Mouse (Mus musculus) kidney, adult 9 months (tissue): ENCODE measurements around the gene Hivep2.

Source experiments
- DNase-seq: peaks from one replicate; pipeline ENCODE4 v3.0.0; 2022

The Hivep2 gene

DNA sequence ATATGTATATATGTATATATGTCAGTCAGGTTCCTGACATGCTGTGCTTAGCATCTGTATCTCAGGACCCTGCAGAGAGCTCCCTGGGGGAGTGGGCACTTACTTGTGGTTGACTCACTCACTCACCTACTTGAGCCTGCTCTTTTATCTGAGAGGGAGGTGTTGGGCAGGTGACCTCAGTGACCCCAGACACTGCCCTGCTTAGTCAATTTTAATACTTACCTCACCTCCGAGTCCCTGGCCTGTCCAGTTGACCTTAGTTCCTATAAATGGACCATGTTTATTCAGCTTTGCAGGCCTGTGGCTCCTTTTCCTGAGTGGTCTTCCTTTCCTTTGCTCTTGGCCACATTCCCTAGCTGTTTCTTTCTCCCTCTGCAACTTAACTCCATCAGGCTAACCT lies 61.9 kb downstream of the Hivep2 start:
- no peak for DNase-seq

DNA sequence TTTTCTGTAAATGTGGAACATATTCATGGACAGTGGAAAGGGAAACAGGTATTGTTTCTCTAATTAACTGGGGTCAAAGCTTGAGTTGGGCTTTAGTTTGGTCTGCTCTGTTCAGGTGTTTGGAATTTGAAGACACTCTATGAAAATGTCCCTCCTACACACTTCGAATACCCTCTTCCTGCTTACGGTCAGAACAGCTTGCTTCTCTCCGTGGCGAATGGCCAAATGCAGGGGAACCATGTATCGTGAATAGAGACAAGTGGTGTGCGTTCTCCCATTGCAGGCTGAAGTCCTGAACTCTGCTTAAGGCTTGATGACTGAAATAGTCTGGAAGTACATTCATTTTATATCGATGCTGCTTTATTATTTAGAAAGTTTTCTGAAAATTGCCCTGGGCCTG lies 63.1 kb downstream of the Hivep2 start:
- DNase-seq = no peak

DNA sequence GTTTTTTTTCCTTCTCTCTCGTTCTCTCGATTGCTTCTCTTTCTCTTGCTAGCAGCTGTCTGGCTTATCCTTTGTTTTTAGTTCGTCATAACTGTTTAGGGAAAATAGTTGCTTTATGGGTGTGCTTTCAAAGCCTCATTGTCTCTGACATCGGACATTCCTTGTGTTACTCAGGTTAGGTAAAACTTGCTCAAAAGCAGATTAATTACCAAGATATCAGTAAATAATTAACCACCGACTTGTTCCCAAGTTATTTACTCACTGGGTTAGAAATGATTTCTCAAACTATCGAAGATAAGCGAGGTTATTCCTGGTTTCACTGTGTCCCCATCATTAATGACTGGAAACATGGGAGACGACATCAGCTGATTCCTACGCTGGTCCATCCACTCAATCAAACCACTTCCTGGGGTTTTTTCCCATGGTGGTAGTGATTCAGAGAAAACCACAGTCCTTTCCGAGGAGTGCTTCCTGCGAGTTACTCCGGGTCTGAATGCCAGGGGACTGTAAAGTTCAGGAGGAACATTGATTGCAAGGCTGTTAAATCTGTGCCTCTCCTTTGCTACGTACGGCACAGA lies 64.7 kb downstream of the Hivep2 start:
- DNase-seq = peak; percentile 45

DNA sequence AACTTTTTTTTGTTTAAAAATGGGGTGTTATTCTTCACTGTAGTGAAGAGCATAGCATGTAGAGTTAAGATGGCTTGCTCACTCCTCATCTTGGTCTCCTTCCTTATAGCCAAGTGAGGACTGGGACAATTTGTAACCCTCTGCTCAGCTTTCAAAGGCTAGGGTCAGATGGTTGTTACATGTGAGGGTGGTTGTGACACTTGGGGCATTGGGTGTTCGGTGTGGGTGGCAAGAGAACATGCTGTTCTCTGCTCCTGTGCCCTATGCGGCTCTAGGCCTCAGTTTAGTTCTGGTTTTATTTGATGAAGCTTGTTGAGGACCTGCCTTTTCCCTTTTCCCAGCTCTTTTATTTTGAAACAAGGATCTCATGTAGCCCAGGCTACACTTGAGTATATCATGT lies 66.7 kb downstream of the Hivep2 start:
- no peak for DNase-seq

DNA sequence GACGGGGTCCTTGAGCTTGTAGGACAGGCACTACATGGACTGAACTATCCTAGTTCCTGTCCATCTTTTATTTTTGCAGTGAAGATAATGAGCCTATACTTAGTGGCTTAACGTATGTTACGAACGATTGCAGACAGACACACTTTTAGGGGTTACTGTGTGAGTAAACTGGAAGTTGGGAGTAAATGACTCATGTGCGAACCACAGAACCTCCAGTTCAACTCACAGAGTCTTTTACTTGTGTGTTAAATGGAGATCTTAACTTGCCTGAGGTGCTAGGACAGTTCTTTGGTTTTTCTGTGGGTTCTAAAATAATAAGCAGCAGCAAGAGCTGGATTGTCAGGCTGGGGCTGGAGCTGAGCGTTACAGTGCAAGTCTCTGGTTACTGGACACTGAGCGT lies 68.2 kb downstream of the Hivep2 start:
- no peak for DNase-seq

DNA sequence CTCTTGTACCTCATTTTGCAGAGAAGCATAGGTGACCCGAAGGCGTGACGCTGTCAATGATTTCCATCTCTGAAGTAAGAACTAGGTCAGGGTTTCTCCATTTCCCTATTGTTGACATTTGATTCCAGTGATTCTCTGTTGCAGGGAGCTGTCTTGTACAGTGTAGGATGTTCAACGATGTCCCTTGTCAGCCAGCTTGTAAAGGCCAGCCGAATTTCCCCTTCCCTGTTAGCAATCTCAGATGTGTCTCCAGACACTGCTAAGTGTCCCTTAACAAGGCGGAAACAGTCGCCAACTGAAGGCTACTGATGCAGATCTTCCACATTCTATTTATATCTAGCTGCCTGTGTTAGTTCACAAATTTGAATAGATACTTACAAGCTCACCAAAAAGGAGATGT lies 68.9 kb downstream of the Hivep2 start:
- DNase-seq = peak; percentile 41

DNA sequence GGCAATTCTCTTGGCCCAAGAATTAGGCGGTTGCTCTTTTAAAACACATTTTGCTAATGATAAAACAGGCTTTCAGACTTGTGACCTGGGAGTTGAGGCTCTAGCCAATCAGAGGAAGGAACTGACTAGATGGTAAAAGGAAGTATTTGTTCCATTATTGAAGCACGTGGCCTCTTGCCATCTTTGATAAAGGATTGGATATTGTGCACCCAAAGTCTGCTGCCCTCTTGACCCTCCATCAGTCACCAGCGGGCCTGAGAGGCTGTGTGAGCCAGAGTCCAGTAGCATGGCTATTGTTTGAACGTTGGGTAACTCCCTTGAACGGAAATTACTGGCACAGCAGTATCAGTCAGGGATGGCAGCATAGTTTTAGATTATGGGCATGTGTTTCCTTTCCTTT lies 69.7 kb downstream of the Hivep2 start:
- DNase-seq = peak; percentile 25

DNA sequence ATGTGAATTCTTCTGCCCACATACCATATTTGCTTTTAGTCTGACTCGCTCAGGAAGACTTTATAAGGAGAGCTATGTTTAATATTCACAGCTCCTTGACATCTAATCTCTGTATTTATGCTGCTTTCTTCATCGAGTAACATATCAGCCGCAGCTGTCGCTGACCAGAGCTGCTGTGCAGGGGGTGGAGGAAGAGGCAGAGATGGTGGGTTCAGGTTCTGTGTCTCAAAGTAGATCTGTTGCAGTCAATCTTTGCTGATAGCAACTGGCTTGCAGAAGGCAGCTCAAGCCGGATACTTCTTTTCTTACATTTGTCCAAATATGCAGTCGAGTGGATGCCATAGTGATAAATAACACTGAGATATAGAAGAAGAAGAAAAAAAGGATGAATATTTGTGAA lies 70.6 kb downstream of the Hivep2 start:
- no peak for DNase-seq

DNA sequence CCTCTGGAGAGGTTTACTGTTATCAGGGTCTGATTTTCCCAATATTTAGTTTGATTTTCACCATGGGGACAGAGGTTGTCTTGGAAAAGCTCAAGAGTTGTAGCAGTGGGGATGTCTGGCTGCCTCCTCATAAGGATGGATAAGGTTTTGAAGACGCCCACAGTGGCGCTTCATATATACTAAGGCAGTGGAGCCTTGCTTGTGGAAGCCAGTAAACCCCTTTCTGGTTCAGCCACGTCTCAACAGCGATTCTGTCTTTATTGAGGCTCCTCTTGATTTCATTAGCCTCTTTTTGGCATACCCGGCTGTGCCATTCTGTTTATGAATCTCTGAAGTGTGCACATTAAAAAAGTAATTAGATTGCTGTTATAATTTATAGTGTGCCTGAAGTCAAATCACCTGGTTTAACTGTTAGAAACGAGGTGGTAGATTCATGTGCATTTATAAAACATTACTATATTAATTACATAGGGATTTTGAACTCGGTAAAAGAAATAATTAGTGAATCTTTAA lies 72.2 kb downstream of the Hivep2 start:
- DNase-seq = no peak

DNA sequence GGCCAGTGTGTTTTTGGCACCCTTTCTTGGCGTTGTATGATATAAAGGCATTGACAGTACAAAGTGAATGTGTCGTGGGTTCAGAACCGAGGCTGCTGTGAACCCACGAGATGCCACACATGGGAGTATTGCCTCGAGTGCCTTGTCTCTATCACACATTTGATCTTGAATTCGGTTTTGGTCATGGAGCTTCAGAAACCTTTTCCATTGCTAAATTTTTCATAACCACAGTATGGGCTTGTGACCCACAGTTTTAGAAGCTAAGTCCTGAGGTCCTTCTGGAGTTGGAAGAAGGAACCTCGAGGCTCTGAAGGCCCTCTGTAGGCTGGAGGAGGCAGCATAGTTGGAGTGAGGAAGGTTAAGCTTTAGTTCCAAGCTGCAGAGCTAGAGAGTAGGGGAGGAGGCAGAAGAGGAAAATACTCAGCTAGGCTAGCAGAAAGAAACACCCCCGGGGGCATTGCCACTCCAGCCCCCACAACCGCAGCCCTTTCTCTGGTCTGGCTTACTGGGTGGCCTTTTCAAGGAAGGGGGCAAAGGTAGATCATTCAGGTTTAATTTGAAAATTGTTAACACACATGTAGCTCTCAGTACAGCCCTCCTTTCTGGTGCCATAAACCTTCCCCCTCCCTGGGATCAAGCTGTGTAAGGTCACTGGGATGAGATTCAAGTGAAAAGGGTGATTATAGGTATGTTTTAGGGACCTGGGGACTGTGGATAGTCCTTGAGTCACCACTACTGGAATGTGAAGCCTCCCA lies 75.0 kb downstream of the Hivep2 start:
- no peak for DNase-seq

DNA sequence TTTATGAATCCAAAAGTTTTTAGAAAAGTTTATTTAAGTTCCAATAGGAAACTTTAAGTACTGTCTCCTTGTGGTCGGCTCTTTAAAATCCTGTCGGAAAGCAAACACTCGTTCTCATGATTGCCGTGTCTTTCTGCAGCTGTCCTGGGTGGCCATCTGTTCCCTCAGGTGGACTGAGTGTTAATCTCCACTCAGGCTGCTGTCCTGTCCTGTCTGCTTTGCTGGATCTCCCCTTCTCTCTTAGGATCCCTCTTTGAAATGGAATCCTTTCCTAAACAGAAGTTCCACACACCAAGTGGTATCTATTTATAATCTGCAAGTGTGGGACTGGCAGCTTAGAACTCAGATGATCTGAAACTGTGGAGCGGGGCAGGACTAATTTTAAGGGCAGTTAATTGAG lies 75.7 kb downstream of the Hivep2 start:
- DNase-seq = no peak

DNA sequence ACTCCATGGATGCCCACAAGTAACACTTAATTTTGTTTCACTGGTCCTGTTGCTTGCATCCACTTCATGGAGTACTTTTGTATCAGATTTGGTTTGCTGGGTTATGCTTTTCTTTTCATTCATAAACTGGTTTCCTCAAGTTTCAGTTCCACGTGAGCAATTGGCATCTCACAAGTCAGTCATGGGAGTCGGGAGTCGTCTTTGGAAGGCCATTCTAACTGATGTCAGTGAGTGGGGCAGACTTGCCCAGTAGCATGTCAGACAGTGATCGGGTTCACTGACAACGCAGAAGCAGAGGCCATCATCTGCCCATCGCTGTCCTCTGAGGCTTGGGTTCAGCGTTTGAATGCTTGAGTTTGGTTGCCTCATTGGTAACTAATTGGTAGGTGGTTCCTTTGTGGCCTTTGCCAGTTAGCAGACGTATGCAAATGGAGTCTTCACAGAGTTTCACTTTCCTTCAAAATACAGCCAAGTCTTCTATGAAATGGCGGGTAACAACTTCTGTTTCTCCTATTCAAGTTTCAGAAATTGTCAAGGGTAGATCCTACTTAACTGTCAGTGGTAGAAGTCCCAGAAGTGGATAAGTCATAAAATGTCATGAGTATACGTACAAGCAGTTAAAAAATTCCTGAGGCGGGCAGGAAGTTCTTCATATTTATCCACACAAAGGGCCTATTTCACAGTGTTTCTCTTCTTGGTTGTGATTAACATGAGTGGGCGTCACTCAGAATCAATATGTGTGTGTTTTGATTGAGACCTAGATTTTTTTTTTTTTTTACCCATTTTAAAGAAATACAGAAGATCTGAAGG lies 76.9 kb downstream of the Hivep2 start:
- DNase-seq = no peak

DNA sequence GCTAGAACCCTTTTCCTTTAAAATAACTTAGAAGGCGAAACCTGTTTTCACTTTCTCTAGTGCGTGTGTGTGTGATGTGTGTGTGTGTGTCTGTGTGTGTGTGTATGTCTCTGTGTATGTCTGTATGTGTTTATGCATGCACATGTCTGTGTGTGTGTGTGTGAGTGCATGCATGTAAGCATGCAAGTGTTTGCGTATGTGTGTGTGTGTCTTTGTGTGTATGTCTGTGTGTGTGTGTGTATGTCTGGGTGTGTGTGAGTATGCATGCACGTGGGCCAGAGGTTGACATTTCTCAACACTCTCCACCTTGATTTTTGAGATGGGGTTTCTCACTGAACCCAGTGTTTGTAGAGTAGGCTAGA lies 77.5 kb downstream of the Hivep2 start:
- DNase-seq = no peak

DNA sequence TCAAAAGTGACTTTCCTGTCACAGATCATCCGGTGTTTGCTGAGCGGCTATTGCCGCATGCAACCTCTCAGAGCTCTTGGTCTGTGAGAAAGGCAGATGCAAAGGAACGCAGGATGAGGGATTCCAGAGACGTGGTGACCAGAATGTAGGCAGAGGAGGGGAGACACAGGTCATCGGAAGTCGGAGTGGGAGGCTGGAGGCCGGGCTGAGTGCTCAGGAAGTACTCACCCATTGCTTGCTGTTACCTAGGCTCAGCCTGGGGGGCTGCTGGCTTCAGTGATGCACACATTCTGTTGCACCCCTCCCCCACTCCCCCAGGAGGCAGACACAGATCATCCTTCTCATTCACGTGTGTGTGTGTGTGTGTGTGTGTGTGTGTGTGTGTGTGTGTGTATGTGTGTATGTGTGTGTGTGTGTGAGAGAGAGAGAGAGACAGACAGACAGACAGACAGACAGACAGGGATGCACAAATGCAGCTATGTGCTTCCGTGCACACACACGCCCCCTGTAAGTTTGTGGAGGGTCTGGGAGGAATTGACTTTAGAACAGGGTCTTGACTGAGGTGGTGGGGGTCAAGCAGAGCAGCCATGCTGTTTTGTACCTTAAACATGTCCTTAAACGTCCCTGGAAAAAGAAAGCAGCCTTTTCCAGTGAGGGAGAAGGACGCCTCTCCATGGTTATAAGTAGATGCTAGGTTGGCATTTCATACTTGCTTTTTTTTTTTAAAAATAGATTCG lies 78.3 kb downstream of the Hivep2 start:
- DNase-seq = no peak

DNA sequence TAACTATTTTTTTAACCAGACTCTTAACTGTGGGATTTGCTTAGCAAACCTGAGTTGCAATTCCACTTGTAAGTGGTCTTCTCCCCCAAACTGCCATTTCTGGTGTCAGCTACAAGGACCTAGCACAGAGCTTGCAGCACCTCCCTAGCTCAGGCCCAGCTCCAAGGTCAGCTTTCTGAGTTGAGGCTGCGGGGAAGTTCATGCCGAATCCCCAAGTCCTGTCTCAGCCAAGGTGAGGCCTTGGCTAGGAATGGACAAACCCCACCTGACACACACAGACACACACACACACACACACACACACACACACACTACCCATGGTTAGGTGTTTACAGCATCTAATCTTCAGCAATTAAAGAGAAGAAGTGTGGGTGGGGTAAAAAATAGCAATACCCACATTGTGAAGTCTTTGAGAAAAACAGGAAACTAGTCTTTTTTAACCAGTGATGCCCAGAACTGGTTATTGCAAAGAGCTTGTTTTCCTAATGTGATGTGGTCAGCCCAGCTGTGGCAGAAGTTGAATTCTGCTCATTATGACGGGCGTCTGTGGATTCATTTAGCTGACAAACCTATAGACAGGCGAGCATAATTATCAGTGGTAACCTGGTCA lies 79.0 kb downstream of the Hivep2 start:
- DNase-seq = no peak

DNA sequence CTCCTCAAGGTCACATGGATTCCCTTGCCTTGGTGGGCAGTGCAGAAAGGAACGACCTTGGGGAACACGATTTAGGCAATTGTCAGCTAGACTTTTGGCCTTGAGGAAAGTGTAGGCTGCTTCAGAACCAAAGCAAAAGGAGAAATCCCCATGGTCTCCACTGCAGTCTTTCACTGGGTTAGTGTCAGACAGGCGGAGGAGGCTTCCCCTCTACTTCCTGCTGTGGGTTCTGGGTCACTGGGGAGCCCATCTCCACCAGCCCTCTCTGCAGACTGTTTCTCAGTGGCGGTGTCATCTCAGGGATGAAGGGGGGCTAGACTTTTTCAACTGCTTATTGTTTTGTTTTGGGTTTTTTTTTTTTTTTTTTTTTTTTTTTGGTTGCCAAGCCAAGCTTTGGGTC lies 79.9 kb downstream of the Hivep2 start:
- no peak for DNase-seq

DNA sequence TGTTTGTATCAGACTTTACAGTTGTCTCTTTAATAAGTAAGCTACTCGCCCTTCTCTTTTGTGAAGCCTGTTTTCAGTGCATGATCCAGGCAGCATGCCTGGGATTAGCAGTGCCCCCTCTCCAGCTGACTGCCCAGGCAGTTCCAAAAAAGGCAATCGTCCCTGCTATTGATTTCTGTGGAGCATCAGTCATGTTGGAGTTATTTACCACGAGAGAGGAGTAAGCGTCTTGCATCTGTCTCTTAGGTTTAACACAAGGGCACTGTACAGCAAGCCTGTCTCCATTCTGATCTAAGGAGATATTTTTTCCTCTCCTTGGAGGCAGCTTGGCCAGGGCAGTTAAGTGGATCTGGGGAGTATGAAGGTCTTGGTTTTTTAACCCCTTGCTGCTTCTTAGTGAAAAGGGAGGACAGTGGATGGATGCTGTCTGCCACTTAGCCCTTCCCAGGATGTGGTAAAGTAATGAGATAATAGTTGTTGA lies 80.3 kb downstream of the Hivep2 start:
- DNase-seq = no peak

DNA sequence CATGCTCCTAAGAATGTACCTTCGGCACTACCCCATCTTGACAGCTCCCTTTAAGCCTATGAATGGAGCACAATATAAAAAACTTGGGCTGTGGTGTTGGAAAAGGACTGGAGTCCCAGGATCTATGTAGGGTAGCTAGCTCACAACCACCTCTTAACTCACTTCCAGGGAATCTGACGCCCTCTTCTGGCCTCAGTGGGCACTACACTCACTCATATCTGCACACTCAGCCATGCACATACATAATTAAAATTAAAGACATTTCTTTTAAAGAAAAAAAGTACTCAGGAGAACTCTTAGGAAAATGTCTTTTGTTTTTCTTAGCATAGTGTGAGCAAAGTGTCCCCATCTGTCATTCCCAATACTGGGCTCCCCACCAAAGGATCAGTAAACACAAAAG lies 81.1 kb downstream of the Hivep2 start:
- peak; percentile 47 for DNase-seq

DNA sequence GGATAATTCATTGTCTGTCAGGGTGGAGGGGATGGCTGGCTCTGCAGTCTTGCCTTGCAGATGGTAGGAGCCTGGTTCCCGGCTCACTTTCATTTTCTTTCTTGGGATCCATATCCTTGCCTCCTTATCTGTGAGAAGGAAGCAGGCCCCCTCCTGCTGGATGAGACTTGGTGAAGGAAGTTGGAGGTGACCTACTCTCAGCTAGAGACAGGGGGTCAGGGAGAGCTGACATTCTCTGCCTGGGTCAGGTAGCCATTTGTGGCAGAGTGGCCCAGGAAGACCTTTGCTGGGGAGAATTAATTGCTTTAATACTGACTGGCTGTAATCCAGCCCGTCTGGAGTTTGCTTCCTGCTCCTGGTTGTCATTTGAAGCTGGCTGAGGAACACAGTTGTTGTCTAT lies 81.8 kb downstream of the Hivep2 start:
- peak; percentile 46 for DNase-seq

DNA sequence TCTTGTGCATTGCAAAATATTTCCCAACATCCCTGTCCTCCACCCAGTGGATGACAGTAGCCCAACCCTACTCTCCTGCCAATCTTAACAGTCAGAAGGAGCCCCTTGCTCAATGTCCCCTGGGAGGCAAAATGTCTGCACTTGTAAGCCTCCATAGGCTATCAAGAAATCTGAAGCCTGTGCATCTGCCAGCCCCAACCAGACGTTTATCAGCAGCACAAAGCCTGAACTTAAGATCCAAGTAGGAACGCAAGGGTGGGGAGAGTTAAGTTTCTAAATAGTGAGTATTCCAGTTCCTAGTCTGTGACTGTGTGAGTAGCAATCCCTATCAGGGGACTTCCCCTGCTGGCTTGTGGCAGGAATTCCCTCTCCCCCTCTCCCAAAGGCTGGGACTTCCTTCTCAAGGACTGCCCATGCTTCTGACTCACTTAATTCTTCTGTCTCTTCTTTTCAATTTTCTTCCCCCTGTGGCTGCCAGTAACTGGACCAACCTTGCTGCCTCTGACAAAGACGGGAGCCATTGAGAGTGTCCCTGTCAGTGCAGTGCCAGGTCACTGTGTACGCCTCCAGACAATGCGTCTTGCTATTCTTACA lies 82.5 kb downstream of the Hivep2 start:
- DNase-seq = no peak

DNA sequence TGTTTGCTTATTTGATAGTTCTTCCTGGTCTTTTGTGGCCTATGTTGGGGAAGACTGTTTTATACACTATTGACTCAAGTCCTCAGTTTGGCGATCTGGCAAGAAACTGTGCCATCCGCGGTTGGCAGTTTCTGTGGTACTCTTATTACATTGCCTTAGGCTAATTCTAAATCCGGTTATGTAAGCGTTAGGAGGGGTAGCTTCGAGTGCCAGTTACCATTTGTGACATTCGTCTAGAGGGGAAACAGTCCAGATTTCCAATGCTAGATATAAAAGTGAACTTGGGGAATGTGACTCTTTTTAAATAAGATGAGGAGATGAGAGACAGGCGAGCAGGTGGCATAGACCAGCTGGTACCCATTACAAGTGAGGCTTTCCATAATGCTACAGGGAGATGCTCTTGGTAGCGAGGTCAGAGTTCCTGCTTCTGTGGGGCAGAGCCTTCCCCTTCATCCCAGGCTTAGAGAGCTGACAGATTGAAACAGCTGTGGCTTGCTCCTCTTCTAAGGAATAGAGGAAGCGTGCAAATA lies 83.1 kb downstream of the Hivep2 start:
- no peak for DNase-seq

DNA sequence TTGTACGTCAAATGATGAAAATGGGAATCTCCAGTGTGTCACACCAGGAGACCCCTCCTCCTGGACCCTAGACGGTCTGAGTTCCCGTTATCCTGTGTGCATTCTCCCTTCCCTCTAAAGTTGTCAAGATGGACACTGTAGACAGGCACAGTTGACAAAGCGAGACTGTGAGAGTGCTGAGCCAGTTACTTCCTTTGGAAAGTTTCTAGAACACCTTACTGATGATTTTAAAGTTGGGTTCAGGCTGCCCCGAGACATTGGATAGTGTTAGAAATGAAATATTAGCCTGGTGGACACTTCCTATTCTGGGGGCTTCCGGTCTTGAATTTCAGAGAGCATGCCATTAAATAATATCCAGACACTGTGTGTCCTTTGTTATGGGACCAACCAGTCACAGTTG lies 83.8 kb downstream of the Hivep2 start:
- no peak for DNase-seq
